Mouse (Mus musculus) megakaryocyte, adult 5-6 weeks (primary cell): ENCODE measurements around the gene D630045J12Rik. TPM values are rescaled to one million over a fixed set of nuclear protein-coding genes. Genes with fewer than 3 reads are reported as not detected.

ENCODE experiments used
- ATAC-seq: 2 replicates; pipeline ENCODE4 v1.8.0; 2016; ENCODE audit warnings: mild to moderate bottlenecking, inconsistent platforms; ENCODE audit not compliant: poor library complexity, severe bottlenecking
- total RNA-seq, 2 experiments: library from RNA; stranded (forward) in 1 of 2; stranded (reverse) in 1 of 2; fragments of 153-499, 151-499 nt in 1 of 2; fragments of 221-1000, 200-1000 nt in 1 of 2; gene quantifications; 2 replicates each; pipeline versions ENCODE4 v1.2.3 to v1.2.4; 2015 to 2017

D630045J12Rik gene
- total RNA-seq, 2 experiments from 2014 or later: 0.04 to 0.42 TPM

DNA sequence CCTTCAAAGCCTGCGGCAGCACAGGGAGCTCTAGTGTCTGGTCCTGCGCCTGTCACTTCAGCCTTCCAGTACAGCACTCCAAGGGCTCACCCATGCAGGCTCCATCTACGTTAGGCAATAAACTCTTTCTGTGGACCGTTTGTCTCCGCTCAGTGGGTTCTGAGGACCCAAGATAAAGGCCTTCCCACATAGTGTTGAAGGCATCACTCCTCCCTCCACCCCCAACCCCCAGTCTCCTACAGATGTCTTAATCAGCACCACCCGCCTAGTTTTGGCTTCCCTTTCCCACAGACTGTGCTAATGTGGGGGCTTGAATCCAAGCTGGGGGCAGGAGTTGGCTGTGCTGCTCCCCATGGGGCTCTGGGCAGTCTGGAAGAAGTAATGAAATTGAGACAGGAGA is 150.0 kb downstream of the D630045J12Rik start:
- ATAC-seq: no peak

DNA sequence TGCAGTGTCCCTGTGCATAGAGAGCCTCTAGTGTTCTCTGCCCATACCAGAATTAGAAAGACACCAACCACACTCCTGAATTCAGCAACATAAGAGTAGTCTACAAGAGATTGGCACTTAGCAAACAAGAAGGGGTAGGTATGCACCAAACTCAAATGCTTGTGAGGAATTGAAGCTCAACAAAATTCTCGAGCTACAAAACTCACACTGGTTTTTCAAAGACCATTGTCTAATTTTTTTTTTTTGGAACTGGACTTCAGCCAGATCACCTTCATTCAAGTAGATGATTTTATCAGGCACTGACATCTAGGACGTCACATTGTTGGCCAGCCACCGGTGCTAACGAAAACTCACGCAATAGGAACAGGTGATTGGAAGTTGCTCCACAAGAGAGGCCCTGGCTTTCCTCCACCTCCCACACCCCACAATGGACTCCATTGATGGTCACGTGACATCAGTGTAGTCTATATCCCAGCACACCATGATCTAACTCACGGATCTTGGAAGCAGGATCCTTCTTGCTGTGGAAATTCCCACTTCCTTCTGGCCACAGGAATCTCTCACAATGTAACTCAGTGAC is 151.5 kb downstream of the D630045J12Rik start:
- no peak for ATAC-seq

DNA sequence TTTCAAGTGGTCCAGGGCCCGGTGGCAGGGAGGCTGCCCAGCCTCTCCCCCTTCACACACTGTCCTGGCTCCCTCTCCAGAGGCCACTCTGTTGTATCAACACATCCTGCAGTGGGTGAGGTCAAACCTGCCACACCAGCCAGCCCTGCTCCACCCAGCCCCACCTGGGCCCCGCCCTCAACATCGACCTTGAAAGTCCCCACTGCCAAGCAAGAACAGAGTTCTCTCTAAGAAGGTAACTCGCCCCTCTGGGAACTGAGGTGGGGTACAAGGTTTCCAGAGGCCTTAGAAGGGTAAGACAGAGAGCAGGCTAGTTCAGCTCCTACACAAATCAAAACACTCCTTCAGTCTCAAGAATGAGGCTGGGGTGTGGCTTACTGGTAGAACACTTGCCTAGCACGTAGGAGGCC is 156.8 kb downstream of the D630045J12Rik start:
- ATAC-seq: no peak

DNA sequence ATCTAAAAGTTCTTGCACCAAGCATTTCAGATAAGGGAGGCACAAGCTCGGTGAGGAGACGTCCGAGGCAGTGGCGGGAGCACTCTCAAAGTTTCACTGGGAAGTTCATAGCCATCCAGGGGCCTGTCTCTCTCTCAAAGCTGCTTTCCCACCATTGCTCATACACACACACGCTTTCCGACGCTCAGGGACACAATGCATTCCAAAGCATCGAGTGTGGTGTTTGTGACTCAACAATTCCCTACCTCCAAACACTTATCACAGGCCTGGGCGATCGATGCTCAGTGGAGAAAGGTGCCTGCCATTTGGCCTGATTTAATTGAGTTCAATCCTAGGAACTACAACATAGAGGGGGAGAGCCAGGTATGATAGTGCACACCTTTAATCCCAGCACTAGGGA is 159.1 kb downstream of the D630045J12Rik start:
- ATAC-seq: no peak

DNA sequence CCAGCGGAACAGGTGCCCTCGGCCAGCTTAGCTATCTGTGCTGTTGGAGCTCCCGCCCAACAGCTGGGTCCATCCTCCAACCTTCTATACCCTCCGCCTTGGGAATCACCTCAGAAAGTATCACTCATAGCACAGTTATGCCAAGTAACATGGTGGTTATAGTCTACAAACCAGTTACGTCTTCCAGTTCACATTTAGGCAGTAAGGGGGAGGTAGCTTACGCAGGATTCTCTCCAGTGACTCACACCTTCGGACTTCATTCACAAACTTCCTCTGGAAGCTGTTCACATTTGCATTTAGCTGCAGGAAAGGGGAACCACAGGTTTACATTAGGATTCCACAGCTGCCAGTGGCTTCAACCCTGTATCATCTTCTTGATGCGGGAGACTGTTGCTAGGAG is 161.3 kb downstream of the D630045J12Rik start:
- ATAC-seq: no peak

DNA sequence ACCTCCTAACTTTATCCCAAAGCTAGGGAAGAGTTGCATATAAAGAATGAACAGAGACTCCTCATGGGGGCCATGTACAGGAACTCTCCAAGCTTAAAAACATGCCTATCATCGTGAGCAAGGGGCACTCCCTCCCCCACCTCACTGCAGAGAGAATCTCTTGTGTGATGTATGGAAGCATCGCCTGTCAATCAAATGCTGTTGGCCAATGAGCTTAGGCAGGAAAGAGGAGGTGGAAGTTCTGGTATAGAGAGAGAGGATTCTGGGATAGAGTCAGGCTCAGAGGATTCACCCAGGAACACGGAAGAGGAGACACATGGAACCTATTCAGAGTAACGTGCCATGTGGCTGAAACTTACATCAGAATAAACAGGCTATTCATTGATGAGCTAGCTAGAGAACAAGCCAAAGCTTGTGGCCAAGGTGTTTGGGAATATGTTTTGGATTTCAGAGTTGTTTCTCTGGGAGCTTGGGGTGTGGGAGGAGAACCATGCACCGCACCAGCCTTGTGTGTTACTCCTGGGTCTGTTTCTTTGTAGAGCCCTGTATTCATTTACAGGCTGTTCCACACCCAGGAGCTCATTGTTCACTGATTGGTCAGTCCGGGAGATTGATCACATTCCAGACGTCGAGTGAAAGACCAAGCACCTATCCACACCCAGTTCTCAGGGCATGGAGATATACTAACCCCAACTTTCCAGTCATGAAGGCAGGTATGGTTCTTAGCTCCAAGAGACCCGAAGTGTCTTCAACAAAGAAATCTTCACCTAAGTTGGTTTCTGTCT is 166.4 kb downstream of the D630045J12Rik start:
- ATAC-seq: no peak

DNA sequence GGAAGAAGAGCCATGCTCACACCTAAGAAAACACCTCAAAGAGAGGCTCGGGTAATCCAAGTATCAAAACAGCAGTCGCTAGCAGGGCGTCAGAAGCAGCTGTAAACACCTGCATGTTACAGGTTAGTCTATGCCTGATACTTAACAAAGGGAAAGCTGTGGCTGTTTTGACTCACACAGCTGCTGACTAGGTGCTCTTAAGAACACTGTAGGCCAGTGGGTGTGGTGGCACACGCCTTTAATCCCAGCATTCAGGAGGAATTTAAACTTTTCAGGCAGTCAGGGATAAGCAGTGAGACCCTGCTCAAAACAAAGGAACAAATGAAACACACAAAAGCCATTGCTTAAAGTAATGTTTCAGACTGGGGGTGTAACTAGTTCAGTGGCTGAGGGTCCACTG is 170.6 kb downstream of the D630045J12Rik start:
- ATAC-seq: no peak

DNA sequence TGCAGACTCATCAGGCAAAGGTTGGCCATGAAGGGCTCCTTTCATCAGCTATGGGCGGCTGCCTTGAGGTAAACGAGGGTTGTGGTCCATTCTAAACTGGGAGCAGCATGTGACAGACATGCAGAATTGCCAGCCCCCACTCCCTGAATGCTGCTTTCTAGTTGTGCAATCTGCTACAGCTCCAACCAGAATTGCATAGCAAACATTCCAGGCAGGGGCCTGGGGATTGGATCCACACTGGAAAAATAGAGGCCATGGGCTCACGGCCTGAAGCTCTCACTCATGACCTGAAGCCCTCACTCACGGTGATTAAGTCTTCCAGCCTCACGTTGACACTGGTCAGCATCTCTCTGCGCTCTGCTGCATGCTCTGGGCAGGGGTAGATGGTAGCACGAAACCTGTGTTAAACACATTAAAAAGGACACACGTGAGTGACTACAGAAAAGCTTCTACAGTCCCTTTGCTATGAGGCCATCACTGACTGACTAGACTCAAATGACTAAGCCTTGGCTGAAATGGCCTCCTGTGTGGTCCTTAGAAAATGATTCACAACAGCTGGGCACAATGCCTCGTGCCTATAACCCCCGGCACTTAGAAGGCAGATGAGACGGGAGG is 172.0 kb downstream of the D630045J12Rik start:
- no peak for ATAC-seq

DNA sequence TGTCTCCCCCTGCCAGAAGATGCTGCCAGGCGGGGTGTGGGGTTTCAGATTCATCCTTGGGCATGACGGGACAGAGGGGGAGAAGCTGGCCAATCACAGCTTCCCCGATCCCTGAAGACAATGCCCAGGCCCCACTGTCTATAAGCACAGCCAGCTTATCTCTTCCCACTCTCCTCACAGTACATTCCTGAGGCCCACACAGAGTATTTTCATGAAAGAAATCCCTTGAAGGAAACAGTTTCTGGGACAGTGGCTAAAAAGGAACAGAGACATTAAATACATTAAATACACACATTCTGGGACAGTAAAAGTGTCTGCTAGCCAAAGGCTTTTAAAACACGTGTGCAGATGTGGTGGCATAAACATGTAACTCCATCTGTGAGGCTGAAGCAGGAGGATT is 173.4 kb downstream of the D630045J12Rik start:
- ATAC-seq: no peak

DNA sequence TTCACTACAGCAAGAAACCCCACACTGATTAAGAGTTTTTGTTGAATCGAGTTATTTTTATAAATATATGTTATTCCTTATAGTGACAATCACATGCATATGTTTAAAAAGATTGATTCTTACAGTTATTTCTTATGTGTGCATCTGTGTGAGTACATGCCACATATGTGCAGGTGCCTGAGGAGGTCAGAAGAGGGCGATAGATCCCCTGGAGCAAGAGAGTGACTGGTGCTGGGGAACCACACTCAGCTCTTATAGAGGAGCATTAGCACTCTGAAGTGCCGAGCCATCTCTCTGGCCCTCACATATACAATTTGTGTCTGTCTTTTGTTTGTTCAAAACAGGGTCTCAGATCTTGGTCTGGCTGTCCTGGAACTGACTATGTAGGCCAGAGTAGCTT is 180.2 kb downstream of the D630045J12Rik start:
- no peak for ATAC-seq

Other genes with a start within 250 kb of the D630045J12Rik start
- not detected in 2 replicates for gene Svopl, start 207.0 kb downstream of the D630045J12Rik start, total RNA-seq (2015)
- not detected in 2 replicates for gene Svopl, start 207.0 kb downstream of the D630045J12Rik start, total RNA-seq (2017)
- not detected in 2 replicates for gene Tmem213, start 144.8 kb downstream of the D630045J12Rik start, total RNA-seq (2015)
- not detected in 2 replicates for gene Tmem213, start 144.8 kb downstream of the D630045J12Rik start, total RNA-seq (2017)
- not detected in 2 replicates for gene Atp6v0a4, start 129.4 kb downstream of the D630045J12Rik start, total RNA-seq (2015)
- gene Atp6v0a4, start 129.4 kb downstream of the D630045J12Rik start, total RNA-seq (2017): not detected in 2 replicates
- 2.5 and 2.6 TPM in 2 replicates for gene Zc3hav1l, start 45.2 kb upstream of the D630045J12Rik start, total RNA-seq (2015)
- 1.1 and 1.8 TPM in 2 replicates for gene Zc3hav1l, start 45.2 kb upstream of the D630045J12Rik start, total RNA-seq (2017)
- 79.7 and 91.7 TPM in 2 replicates for gene Zc3hav1, start 100.6 kb upstream of the D630045J12Rik start, total RNA-seq (2015)
- 74.0 and 79.3 TPM in 2 replicates for gene Zc3hav1, start 100.6 kb upstream of the D630045J12Rik start, total RNA-seq (2017)
- gene Ttc26, start 127.5 kb upstream of the D630045J12Rik start, total RNA-seq (2015): 0.11 TPM in 1 of 2 replicates, not detected in the other
- gene Ttc26, start 127.5 kb upstream of the D630045J12Rik start, total RNA-seq (2017): 0.04 and 0.08 TPM in 2 replicates
- 28.5 and 28.9 TPM in 2 replicates for gene Ubn2, start 179.9 kb upstream of the D630045J12Rik start, total RNA-seq (2015)
- gene Ubn2, start 179.9 kb upstream of the D630045J12Rik start, total RNA-seq (2017): 10.7 and 13.7 TPM in 2 replicates